Mouse (Mus musculus) ZHBTc4 (cell line): Measurements from ENCODE around the gene Susd2.

Source experiments
- DNase-seq: peaks from one replicate; pipeline ENCODE4 v3.0.0-alpha.2; 2011; ENCODE audit warnings: low read depth, low spot score

Gene Susd2

GRCm38 (mm10) chr10:75625920-75626319 is 17.9 kb downstream of the Susd2 start:
- DNase-seq: no peak

GRCm38 (mm10) chr10:75620818-75621217 is 23.0 kb downstream of the Susd2 start:
- peak; percentile 70 for DNase-seq

GRCm38 (mm10) chr10:75616044-75616443 is 27.8 kb downstream of the Susd2 start:
- DNase-seq: no peak

- DNase-seq: peak; percentile 41
These were observed 33.3 kb downstream of the Susd2 start for GRCm38 (mm10) chr10:75610486-75610885.

- DNase-seq: no peak
These were observed 34.8 kb downstream of the Susd2 start for GRCm38 (mm10) chr10:75608975-75609374.

- no peak for DNase-seq
These were observed 36.6 kb downstream of the Susd2 start for GRCm38 (mm10) chr10:75607253-75607652.

- DNase-seq: peak; percentile 84
These were observed 38.5 kb downstream of the Susd2 start for GRCm38 (mm10) chr10:75605162-75605846.

- DNase-seq: no peak
These were observed 43.5 kb downstream of the Susd2 start for GRCm38 (mm10) chr10:75600189-75600730.

GRCm38 (mm10) chr10:75595981-75596380 is 47.8 kb downstream of the Susd2 start:
- no peak for DNase-seq

- no peak for DNase-seq
These were observed 51.2 kb downstream of the Susd2 start for GRCm38 (mm10) chr10:75592585-75592984.

- no peak for DNase-seq
These were observed 52.5 kb downstream of the Susd2 start for GRCm38 (mm10) chr10:75591211-75591894.

- no peak for DNase-seq
These were observed 54.2 kb downstream of the Susd2 start for GRCm38 (mm10) chr10:75589651-75590050.

GRCm38 (mm10) chr10:75589129-75589528 is 54.7 kb downstream of the Susd2 start, which contains the start of gene Ggt5:
Gene Ggt5 (plus strand): TSS chr10:75589340.
- DNase-seq: no peak

- DNase-seq: no peak
These were observed 55.5 kb downstream of the Susd2 start for GRCm38 (mm10) chr10:75588336-75588735.

GRCm38 (mm10) chr10:75587781-75588180 is 56.0 kb downstream of the Susd2 start:
- no peak for DNase-seq
